Mouse (Mus musculus): ENCODE measurements around the gene Grik3. TPM values are rescaled to one million over a fixed set of nuclear protein-coding genes. Genes with fewer than 3 reads are reported as not detected.

Grik3 gene
- total and polyA plus RNA-seq, 3 experiments = not detected

DNA sequence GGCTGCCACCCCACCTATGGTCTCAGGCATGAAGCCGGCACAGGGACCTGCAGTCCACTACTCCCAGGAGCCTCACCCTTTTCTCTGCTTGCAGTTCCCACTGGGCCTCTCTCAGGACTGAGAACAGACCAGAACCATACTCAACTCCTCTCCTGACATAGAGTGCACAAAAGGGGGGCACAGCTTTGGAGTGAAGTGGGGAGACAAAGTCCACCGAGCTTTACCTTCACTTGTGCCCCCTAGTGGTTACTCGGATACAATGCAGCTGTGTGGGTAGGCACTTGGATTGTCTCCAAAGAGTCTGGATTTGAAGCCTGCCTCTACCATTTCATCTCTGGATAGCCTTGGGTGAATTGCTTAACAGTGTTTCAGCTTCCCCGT, 212.8 kb downstream of the Grik3 start:
- TF ChIP-seq MXI1 (IDR thresholded peaks at IDR 0.05; ENCODE audit: low read depth, low read length) = no peak
- TF ChIP-seq SIN3A (IDR thresholded peaks at IDR 0.05; ENCODE audit: low read length) = no peak
- no peak for TF ChIP-seq TBP (conservative IDR thresholded peaks at IDR 0.05; ENCODE audit: low read depth, low read length)
- no peak for TF ChIP-seq ETS1 (conservative IDR thresholded peaks at IDR 0.05; ENCODE audit: low read depth, low read length)
- no peak for TF ChIP-seq GABPA (IDR thresholded peaks at IDR 0.05; ENCODE audit: insufficient replicate concordance, low read depth, low read length)
- TF ChIP-seq RAD21 (IDR thresholded peaks at IDR 0.05; ENCODE audit: low read depth, low read length) = peak; percentile 23
- no peak for TF ChIP-seq NRF1 (IDR thresholded peaks at IDR 0.05; ENCODE audit: low read depth, low read length)
- no peak for TF ChIP-seq PAX5 (IDR thresholded peaks at IDR 0.05; ENCODE audit: low read length)
- TF ChIP-seq EP300 (IDR thresholded peaks at IDR 0.05; ENCODE audit: low read length) = no peak
- no peak for TF ChIP-seq MAX (IDR thresholded peaks at IDR 0.05; ENCODE audit: low read length)
- no peak for TF ChIP-seq IRF4 (IDR thresholded peaks at IDR 0.05; ENCODE audit: low read depth, low read length)
- no peak for TF ChIP-seq MAFK (IDR thresholded peaks at IDR 0.05; ENCODE audit: insufficient replicate concordance, low read length)
- TF ChIP-seq NELFE (IDR thresholded peaks at IDR 0.05; ENCODE audit: low read depth, low read length) = no peak
- TF ChIP-seq POLR2AphosphoS2 (IDR thresholded peaks at IDR 0.05; ENCODE audit: low read depth, low read length) = no peak
- TF ChIP-seq KAT2A (IDR thresholded peaks at IDR 0.05; ENCODE audit: insufficient replicate concordance, low read length) = no peak
- no peak for TF ChIP-seq JUND (conservative IDR thresholded peaks at IDR 0.05; ENCODE audit: low read depth, low read length)
- no peak for TF ChIP-seq JUN (IDR thresholded peaks at IDR 0.05; ENCODE audit: insufficient read depth, low read depth, low read length)
- no peak for TF ChIP-seq TCF12 (IDR thresholded peaks at IDR 0.05; ENCODE audit: low read depth, low read length)
- no peak for TF ChIP-seq ZNF384 (IDR thresholded peaks at IDR 0.05; ENCODE audit: low read depth, low read length)
- TF ChIP-seq UBTF (IDR thresholded peaks at IDR 0.05; ENCODE audit: low read depth, low read length) = no peak
- no peak for TF ChIP-seq ZC3H11A (IDR thresholded peaks at IDR 0.05; ENCODE audit: low read depth, low read length)
- no peak for TF ChIP-seq CHD1 (IDR thresholded peaks at IDR 0.05; ENCODE audit: low read depth, low read length)
- TF ChIP-seq E2F4 (IDR thresholded peaks at IDR 0.05; ENCODE audit: insufficient replicate concordance, low read depth, low read length) = no peak
- TF ChIP-seq MEF2A (IDR thresholded peaks at IDR 0.05; ENCODE audit: borderline replicate concordance, low read depth, low read length) = no peak
- TF ChIP-seq CTCF (conservative IDR thresholded peaks at IDR 0.05 in 1 of 2, IDR thresholded peaks at IDR 0.05 in 1 of 2; ENCODE audit: low read depth in 2 of 2, low read length in 2 of 2) = peak; percentile 62 to 68
- TF ChIP-seq SMC3 (IDR thresholded peaks at IDR 0.05; ENCODE audit: low read depth, low read length) = peak; percentile 64
- Histone ChIP-seq H3K4me2 (ENCODE audit: insufficient read depth, low read depth, poor library complexity, severe bottlenecking) (no peak overlapping the region), H3K79me2 (replicated peaks; ENCODE audit: control insufficient read depth, extremely low read depth, insufficient read depth, poor library complexity, severe bottlenecking) (no peaks in the 10 kb centered on the region), H3K27ac (ENCODE audit: insufficient read depth, low read depth) (no peak overlapping the region), H3K9me3 (replicated peaks; ENCODE audit: low read length) (no peaks in the 10 kb centered on the region), H3K4me1 (ENCODE audit: control insufficient read depth in 1 of 2, insufficient read depth in 2 of 2) (no peaks in the 10 kb centered on the region), H3K4me3 (replicated peaks in 1 of 3; ENCODE audit: low read depth in 2 of 3, low read length in 2 of 3, poor library complexity in 1 of 3) (no peak overlapping the region), H3K9ac (ENCODE audit: insufficient read depth, low read depth) (no peak overlapping the region), H3K36me3 (replicated peaks in 1 of 2; ENCODE audit: control insufficient read depth in 1 of 2, insufficient read depth in 1 of 2, low read length in 1 of 2) (no peaks in the 10 kb centered on the region), H3K27me3 (replicated peaks) (peaks cover 96% of the 10 kb centered on the region)
- in situ Hi-C loops (cut with MboI; ENCODE audit: low pct_ligation_motif_present, low pct_unique_long_range_greater_than_20kb, low sequenced_read_pairs) (no loop called here), dilution Hi-C loops (cut with MboI; ENCODE audit: extremely low pct_ligation_motif_present, extremely low pct_unique_long_range_greater_than_20kb, low sequenced_read_pairs) (no loop called here)
- peak; percentile 12 for DNase-seq (ENCODE audit: extremely low read depth)

Measured in CH12.LX (cell line).